Mouse (Mus musculus) right cerebral cortex, postnatal 4 days (tissue): ENCODE results near the gene Zdhhc9.

Source experiments
- DNase-seq: peaks from one replicate; pipeline ENCODE4 v3.0.0-alpha.2; 2022

The Zdhhc9 gene

GRCm38 (mm10) chrX:48169892-48170291 lies 38.8 kb downstream of the Zdhhc9 start:
- DNase-seq: no peak

- no peak for DNase-seq
These were observed 50.3 kb downstream of the Zdhhc9 start for GRCm38 (mm10) chrX:48158229-48158919.

- no peak for DNase-seq
These were observed 51.3 kb downstream of the Zdhhc9 start for GRCm38 (mm10) chrX:48157396-48157795.

GRCm38 (mm10) chrX:48155489-48155888 lies 53.2 kb downstream of the Zdhhc9 start:
- no peak for DNase-seq

- DNase-seq: no peak
These were observed 54.7 kb downstream of the Zdhhc9 start for GRCm38 (mm10) chrX:48153949-48154348.

- no peak for DNase-seq
These were observed 55.3 kb downstream of the Zdhhc9 start for GRCm38 (mm10) chrX:48153414-48153813.

- DNase-seq: no peak
These were observed 56.6 kb downstream of the Zdhhc9 start for GRCm38 (mm10) chrX:48152106-48152505.

- DNase-seq: no peak
These were observed 60.9 kb downstream of the Zdhhc9 start for GRCm38 (mm10) chrX:48147741-48148186.

GRCm38 (mm10) chrX:48147226-48147625 lies 61.5 kb downstream of the Zdhhc9 start:
- DNase-seq: no peak

GRCm38 (mm10) chrX:48146262-48146661 lies 62.4 kb downstream of the Zdhhc9 start, which contains the start of gene Sash3:
Gene Sash3, plus strand, starts transcription at chrX:48146436.
- DNase-seq: no peak

GRCm38 (mm10) chrX:48143415-48144335 lies 65.0 kb downstream of the Zdhhc9 start:
- DNase-seq: no peak

- DNase-seq: no peak
These were observed 67.2 kb downstream of the Zdhhc9 start for GRCm38 (mm10) chrX:48141481-48141880.

- no peak for DNase-seq
These were observed 68.3 kb downstream of the Zdhhc9 start for GRCm38 (mm10) chrX:48140286-48140877.

- no peak for DNase-seq
These were observed 69.1 kb downstream of the Zdhhc9 start for GRCm38 (mm10) chrX:48139368-48140285.

- DNase-seq: no peak
These were observed 70.0 kb downstream of the Zdhhc9 start for GRCm38 (mm10) chrX:48138539-48139275.

GRCm38 (mm10) chrX:48138011-48138410 lies 70.7 kb downstream of the Zdhhc9 start:
- no peak for DNase-seq

GRCm38 (mm10) chrX:48136935-48137334 lies 71.7 kb downstream of the Zdhhc9 start:
- no peak for DNase-seq

- no peak for DNase-seq
These were observed 79.5 kb downstream of the Zdhhc9 start for GRCm38 (mm10) chrX:48129167-48129566.

- DNase-seq: no peak
These were observed 81.0 kb downstream of the Zdhhc9 start for GRCm38 (mm10) chrX:48127502-48128218.

GRCm38 (mm10) chrX:48126903-48127476 lies 81.7 kb downstream of the Zdhhc9 start:
- no peak for DNase-seq
